Mouse (Mus musculus) adrenal gland (tissue): ENCODE results near the gene Ankrd6.

ENCODE experiments used
- intact Hi-C: fragments of 180-260 bp; cut with DNase I; formaldehyde crosslinking; loops from one replicate; pipeline ENCODE4 v1.15.1; 2025

The Ankrd6 gene

DNA sequence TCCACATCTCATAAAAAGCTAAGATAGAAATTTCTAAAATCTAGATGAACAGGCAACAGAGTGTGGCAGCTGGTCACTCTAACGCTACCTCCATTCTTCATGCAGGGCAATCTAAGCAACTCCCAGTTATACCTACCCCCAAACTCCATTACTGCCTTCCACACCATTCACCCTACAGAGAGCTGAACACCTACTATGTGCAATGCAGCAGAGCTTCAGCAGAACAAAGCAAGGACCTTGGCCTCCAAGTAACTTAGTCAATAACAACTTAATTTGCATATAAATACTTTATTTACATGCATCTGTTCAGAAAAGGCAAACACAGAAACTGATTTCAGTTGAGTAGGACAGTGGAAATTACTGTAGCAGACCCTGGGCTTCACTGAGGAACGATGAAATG, 44.7 kb downstream of the Ankrd6 start:
- intact Hi-C loops, result no loop called here

- intact Hi-C loops, result no loop called here
Observed at GRCm38 (mm10) chr4:32905381-32905780, 45.3 kb downstream of the Ankrd6 start.

GRCm38 (mm10) chr4:32903826-32904225, 46.8 kb downstream of the Ankrd6 start:
- intact Hi-C loops, result no loop called here

GRCm38 (mm10) chr4:32899051-32899450, 51.6 kb downstream of the Ankrd6 start:
- intact Hi-C loops, result no loop called here

GRCm38 (mm10) chr4:32891341-32891740, 59.3 kb downstream of the Ankrd6 start:
- intact Hi-C loops, result no loop called here

GRCm38 (mm10) chr4:32890735-32891098, 59.9 kb downstream of the Ankrd6 start:
- intact Hi-C loops, result no loop called here

GRCm38 (mm10) chr4:32889996-32890734, 60.5 kb downstream of the Ankrd6 start:
- intact Hi-C loops, result no loop called here

- intact Hi-C loops, result no loop called here
Observed at GRCm38 (mm10) chr4:32889246-32889645, 61.4 kb downstream of the Ankrd6 start.

DNA sequence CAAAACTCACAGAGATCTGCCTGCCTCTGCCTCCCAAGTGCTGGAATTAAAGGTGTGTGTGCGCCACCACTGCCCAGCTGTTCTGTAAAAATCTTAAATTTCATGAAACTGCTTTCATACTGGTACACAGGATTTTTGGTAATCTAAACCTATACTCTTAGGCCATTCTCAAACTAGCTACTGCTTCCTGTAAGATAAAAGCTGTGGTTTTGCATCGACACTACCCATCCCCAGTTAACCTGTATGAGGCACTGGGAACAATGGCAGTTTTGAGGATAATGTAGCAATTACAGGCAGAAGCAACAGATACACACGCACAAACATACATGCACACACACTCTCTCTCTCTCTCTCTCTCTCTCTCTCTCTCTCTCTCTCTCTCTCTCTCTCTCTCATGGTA, 64.2 kb downstream of the Ankrd6 start:
- intact Hi-C loops, result no loop called here

DNA sequence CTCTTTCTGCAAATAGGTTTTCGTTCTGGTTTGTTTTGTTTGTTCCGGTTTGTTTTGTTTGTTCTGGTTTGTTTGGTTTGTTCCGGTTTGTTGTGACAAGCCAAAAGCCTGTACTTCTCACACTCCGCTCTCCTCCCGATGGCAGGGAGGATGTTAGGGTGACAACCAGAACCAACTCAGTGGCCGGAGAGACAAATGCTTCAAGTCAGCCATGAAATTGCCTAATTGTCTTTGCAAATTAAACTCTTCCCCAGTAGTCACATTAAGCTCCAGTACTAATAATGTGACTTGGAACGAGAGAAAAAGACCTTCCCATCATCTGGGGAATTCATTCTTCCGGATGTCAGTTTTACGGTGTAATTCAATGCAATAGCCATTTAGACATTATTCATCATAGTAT, 66.0 kb downstream of the Ankrd6 start:
- intact Hi-C loops, result no loop called here

DNA sequence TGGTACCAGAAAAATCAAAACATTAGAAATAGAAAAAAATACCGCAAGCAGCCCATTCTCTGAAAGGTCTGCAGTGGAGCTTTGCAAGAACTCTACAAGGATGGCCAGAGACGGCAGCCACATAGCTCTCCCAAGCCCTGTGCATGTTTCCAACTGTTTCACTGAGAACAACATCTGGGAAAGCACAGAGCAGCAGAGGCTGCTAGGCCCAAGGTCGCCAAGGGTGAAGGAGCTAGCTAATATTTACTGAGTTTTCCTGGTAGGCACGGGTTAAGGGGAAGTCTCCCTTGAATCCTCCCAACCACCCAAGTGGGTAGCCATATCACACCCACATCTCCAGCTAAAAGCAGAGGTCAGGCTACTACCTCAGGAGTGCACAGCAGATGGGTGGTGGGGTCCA, 69.6 kb downstream of the Ankrd6 start:
- intact Hi-C loops, result no loop called here

- intact Hi-C loops, result no loop called here
Observed at GRCm38 (mm10) chr4:32874669-32875068, 76.0 kb downstream of the Ankrd6 start.

GRCm38 (mm10) chr4:32872189-32872749, 78.4 kb downstream of the Ankrd6 start:
- intact Hi-C loops, result no loop called here

- intact Hi-C loops, result no loop called here
Observed at GRCm38 (mm10) chr4:32869370-32869769, 81.3 kb downstream of the Ankrd6 start.

- intact Hi-C loops, result no loop called here
Observed at GRCm38 (mm10) chr4:32868858-32869257, 81.8 kb downstream of the Ankrd6 start.

GRCm38 (mm10) chr4:32868437-32868836, 82.2 kb downstream of the Ankrd6 start:
- intact Hi-C loops, result no loop called here

GRCm38 (mm10) chr4:32867460-32867859, 83.2 kb downstream of the Ankrd6 start:
- intact Hi-C loops, result no loop called here

DNA sequence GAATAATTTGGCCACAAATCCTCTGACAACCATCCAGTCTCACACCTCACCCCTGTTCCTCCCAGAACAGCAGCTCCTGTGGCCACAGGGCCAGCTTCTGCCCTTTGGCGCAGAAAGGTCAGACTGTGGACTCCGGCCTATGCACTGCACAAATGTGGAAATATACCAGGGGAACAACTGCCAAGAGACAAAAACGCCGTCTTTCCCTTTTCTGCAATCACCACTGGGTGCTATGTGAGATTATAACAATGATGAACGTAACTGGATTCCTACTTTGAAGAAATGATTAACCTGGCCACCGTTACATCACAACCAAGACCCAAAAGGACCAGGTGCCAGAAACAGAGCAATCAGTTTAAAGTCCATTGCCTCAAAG, 85.8 kb downstream of the Ankrd6 start:
- intact Hi-C loops, result no loop called here

- intact Hi-C loops, result no loop called here
Observed at GRCm38 (mm10) chr4:32864131-32864866, 86.3 kb downstream of the Ankrd6 start.

- intact Hi-C loops, result no loop called here
Observed at GRCm38 (mm10) chr4:32863447-32864130, 87.1 kb downstream of the Ankrd6 start.

DNA sequence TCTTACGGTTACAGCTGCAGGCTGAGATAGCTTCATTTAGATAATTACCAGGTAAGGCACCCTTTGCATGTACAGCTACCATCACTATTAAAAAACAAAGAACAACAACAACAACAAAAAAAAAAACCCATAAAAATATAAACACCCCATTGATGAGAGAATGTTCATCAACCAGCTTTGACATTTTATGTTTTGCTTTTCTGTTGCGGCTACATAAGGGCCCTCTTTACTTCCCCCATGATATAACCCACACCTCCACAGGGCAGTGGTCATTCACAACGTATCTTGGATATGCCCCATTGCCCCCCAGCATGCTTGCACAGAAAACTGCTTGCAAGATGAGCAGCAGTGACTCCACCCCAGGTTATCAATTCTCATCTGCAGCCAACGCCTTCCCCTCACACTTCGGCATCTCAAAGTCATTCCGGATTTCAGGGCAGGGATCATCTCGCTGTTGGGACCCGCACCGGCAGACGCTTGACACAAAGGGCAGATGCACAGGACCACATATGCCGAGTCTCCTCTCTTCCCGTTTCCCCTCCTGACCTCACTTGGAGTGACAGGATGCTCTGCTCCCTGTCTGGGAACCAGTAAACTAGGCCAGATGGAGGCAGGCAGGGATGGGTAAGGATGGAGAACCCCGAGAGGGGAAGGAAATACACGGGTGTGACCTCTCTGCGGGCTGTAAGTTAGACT, 87.7 kb downstream of the Ankrd6 start:
- intact Hi-C loops, result no loop called here
